Mouse (Mus musculus): ENCODE results near the gene Creb3l1.

DNA sequence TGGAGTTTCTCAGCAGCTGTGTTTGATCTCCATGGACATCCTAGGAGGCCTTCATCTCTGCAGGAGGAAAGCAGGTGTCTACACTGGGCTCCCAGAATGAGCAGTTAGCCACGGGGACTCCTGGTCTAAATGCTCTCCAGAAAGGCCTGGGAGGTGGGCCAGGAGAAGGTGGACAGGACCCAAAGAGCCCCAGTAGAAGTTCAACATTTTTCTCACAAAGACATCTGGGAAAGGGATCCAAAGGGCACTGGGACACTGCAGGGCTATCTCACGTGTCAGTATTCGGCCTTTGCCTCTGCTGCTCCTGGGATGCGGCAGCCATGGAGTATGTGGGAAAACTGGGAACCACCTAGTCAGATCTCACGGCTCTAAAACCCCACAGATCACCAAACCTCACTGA is 38.8 kb upstream of the Creb3l1 start:
- no peak for TF ChIP-seq CTCF (IDR thresholded peaks at IDR 0.05; ENCODE audit: extremely low read depth, insufficient read length, insufficient replicate concordance, low read depth, low read length)
- TF ChIP-seq POLR2A (IDR thresholded peaks at IDR 0.05; ENCODE audit: low read depth, low read length), result no peak

Data from small intestine, adult 2 months (tissue).